Mouse (Mus musculus): Measurements from ENCODE around the gene Hes5. TPM values are rescaled to one million over a fixed set of nuclear protein-coding genes. Genes with fewer than 3 reads are reported as not detected.

The Hes5 gene
- polyA plus RNA-seq, 2 experiments = 0.77 to 1.6 TPM

GRCm38 (mm10) chr4:154985151-154985777 is 24.5 kb downstream of the Hes5 start:
- TF ChIP-seq POLR2A (IDR thresholded peaks at IDR 0.05; ENCODE audit: borderline replicate concordance, extremely low read depth, insufficient read depth, insufficient read length) = no peak
- Histone ChIP-seq H3K27me3 (ENCODE audit: control insufficient read depth, insufficient read depth, low read length) (no peaks in the 10 kb centered on the region), H3K4me1 (ENCODE audit: control insufficient read depth, insufficient read depth, low read length) (0 out of 2 replicates have a peak, but pooled peaks cover 2% of the 10 kb centered on the region), H3K4me2 (replicated peaks; ENCODE audit: low read depth, low read length, severe bottlenecking) (no peak overlapping the region), H3K9ac (ENCODE audit: low read depth, low read length, severe bottlenecking) (peak overlapping the region; percentile 26), H3K4me3 (replicated peaks; ENCODE audit: low read length) (no peak overlapping the region), H3K27ac (replicated peaks; ENCODE audit: low read depth, low read length) (no peak overlapping the region), H3K9me3 (ENCODE audit: control insufficient read depth, low read length) (no peaks in the 10 kb centered on the region), H3K36me3 (ENCODE audit: control insufficient read depth, insufficient read depth, low read length) (peaks cover 19% of the 10 kb centered on the region)
- no peak for DNase-seq (ENCODE audit: low spot score)
- WGBS = 86% methylated on average over 5 of the region's 5 CpGs
- ATAC-seq (ENCODE audit: low FRiP score, low read depth) = no peak

DNA sequence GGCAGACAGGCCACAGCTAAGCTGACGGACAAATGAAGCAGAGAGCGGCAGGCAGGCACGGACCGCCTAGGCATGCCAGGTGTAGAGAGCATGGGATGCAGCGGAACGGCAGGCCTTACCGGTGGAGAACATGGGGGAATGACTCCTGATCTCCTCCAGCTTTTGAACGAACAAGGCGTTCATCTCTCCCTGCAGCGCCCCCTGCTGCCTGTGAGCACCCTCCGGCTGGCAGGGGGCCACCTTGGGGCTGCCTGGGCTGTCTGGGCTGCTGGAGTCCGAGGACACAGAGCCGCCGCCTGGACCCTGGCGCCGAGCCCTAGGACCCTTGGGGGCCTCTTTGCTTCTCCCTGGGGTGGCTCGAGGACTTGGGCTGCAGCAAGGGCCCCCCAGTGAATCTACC is 25.4 kb downstream of the Hes5 start:
- H3K4me3 ChIP-seq (replicated peaks; ENCODE audit: low read length) = peak overlapping the region; percentile 16; the same call in 1 of the 2 replicates

GRCm38 (mm10) chr4:154986750-154987149 is 26.0 kb downstream of the Hes5 start:
- no peak overlapping the region for H3K4me3 ChIP-seq (replicated peaks; ENCODE audit: low read length)
- H3K4me2 ChIP-seq (replicated peaks; ENCODE audit: low read depth, low read length, severe bottlenecking) = no peak overlapping the region
- no peak overlapping the region for H3K9ac ChIP-seq (ENCODE audit: low read depth, low read length, severe bottlenecking)
- no peaks in the 10 kb centered on the region for H3K9me3 ChIP-seq (ENCODE audit: control insufficient read depth, low read length)
- 0 out of 2 replicates have a peak, but pooled peaks cover 6% of the 10 kb centered on the region for H3K36me3 ChIP-seq (ENCODE audit: control insufficient read depth, insufficient read depth, low read length)
- WGBS = 77% methylated on average over 15 of the region's 15 CpGs
- ATAC-seq (ENCODE audit: low FRiP score, low read depth) = no peak
- no peak overlapping the region for H3K27ac ChIP-seq (replicated peaks; ENCODE audit: low read depth, low read length)
- 0 out of 2 replicates have a peak, but pooled peaks cover 2% of the 10 kb centered on the region for H3K4me1 ChIP-seq (ENCODE audit: control insufficient read depth, insufficient read depth, low read length)
- H3K27me3 ChIP-seq (ENCODE audit: control insufficient read depth, insufficient read depth, low read length) = no peaks in the 10 kb centered on the region
- DNase-seq (ENCODE audit: low spot score) = no peak
- no peak for TF ChIP-seq POLR2A (IDR thresholded peaks at IDR 0.05; ENCODE audit: borderline replicate concordance, extremely low read depth, insufficient read depth, insufficient read length)

More for the DNA sequence above, 25.4 kb downstream of the Hes5 start:
- peaks cover 11% of the 10 kb centered on the region for H3K36me3 ChIP-seq (ENCODE audit: control insufficient read depth, insufficient read depth, low read length)
- no peak for TF ChIP-seq POLR2A (IDR thresholded peaks at IDR 0.05; ENCODE audit: borderline replicate concordance, extremely low read depth, insufficient read depth, insufficient read length)
- no peaks in the 10 kb centered on the region for H3K27me3 ChIP-seq (ENCODE audit: control insufficient read depth, insufficient read depth, low read length)
- H3K4me2 ChIP-seq (replicated peaks; ENCODE audit: low read depth, low read length, severe bottlenecking) = peak overlapping the region; percentile 27
- DNase-seq (ENCODE audit: low spot score) = peak; percentile 49
- no peak for ATAC-seq (ENCODE audit: low FRiP score, low read depth)
- H3K4me1 ChIP-seq (ENCODE audit: control insufficient read depth, insufficient read depth, low read length) = 0 out of 2 replicates have a peak, but pooled peaks cover 2% of the 10 kb centered on the region
- WGBS = 28% methylated on average over 13 of the region's 17 CpGs
- H3K9ac ChIP-seq (ENCODE audit: low read depth, low read length, severe bottlenecking) = peak overlapping the region; percentile 26
- no peaks in the 10 kb centered on the region for H3K9me3 ChIP-seq (ENCODE audit: control insufficient read depth, low read length)
- no peak overlapping the region for H3K27ac ChIP-seq (replicated peaks; ENCODE audit: low read depth, low read length)

- WGBS = 57% methylated on average over 4 of the region's 4 CpGs
- Histone ChIP-seq H3K4me3 (replicated peaks; ENCODE audit: low read length) (no peak overlapping the region), H3K27ac (replicated peaks; ENCODE audit: low read depth, low read length) (no peak overlapping the region), H3K27me3 (ENCODE audit: control insufficient read depth, insufficient read depth, low read length) (no peaks in the 10 kb centered on the region), H3K9me3 (ENCODE audit: control insufficient read depth, low read length) (no peaks in the 10 kb centered on the region), H3K4me1 (ENCODE audit: control insufficient read depth, insufficient read depth, low read length) (no peaks in the 10 kb centered on the region; the same call in 1 of the 2 replicates), H3K36me3 (ENCODE audit: control insufficient read depth, insufficient read depth, low read length) (no peaks in the 10 kb centered on the region), H3K4me2 (replicated peaks; ENCODE audit: low read depth, low read length, severe bottlenecking) (no peak overlapping the region), H3K9ac (ENCODE audit: low read depth, low read length, severe bottlenecking) (no peak overlapping the region)
- TF ChIP-seq POLR2A (IDR thresholded peaks at IDR 0.05; ENCODE audit: borderline replicate concordance, extremely low read depth, insufficient read depth, insufficient read length) = no peak
- no peak for ATAC-seq (ENCODE audit: low FRiP score, low read depth)
- DNase-seq (ENCODE audit: low spot score) = no peak
Measured at GRCm38 (mm10) chr4:154994876-154995275, 34.2 kb downstream of the Hes5 start.

DNA sequence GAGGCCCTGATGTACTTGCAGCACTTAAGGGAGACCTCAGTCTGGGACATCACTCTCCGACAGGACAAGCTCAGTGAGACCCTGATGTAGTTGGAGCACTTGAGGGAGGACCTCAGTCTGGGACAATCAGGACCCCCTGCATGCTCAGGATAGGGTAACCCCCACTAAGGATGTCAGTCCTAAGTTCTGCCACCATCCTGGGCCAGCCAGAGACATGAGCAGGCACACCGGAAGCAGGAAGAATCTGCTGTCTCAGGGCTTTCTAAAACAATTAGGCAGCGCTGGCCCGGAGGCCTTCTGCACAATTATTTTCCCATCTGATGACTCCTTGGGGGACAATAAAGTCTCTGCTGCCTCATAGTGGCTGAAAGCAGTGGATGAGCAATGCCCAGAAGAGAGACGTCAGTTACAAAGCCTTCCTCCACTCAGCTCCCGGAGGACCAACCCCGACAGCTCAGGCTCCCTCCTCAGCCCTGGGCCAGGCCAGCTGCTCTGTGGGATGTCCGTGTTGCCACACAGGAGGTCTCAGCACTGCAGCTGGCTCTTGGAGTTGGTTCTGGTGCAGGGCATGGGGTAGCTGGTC is 35.9 kb downstream of the Hes5 start:
- DNase-seq (ENCODE audit: low spot score) = no peak
- Histone ChIP-seq H3K27me3 (ENCODE audit: control insufficient read depth, insufficient read depth, low read length) (no peaks in the 10 kb centered on the region), H3K27ac (replicated peaks; ENCODE audit: low read depth, low read length) (no peak overlapping the region), H3K36me3 (ENCODE audit: control insufficient read depth, insufficient read depth, low read length) (no peaks in the 10 kb centered on the region), H3K9me3 (ENCODE audit: control insufficient read depth, low read length) (no peaks in the 10 kb centered on the region), H3K9ac (ENCODE audit: low read depth, low read length, severe bottlenecking) (no peak overlapping the region), H3K4me3 (replicated peaks; ENCODE audit: low read length) (no peak overlapping the region), H3K4me2 (replicated peaks; ENCODE audit: low read depth, low read length, severe bottlenecking) (no peak overlapping the region), H3K4me1 (ENCODE audit: control insufficient read depth, insufficient read depth, low read length) (no peaks in the 10 kb centered on the region; the same call in 1 of the 2 replicates)
- TF ChIP-seq POLR2A (IDR thresholded peaks at IDR 0.05; ENCODE audit: borderline replicate concordance, extremely low read depth, insufficient read depth, insufficient read length) = no peak
- 40% methylated on average over 8 of the region's 8 CpGs for WGBS
- ATAC-seq (ENCODE audit: low FRiP score, low read depth) = no peak

All from limb, embryonic 14.5 days (tissue).